8 mouse cellular contexts compared by ENCODE assay signal in genomic region chr5:121190836-121191583, GRCm38 (mm10). TPM values are rescaled to one million over a fixed set of nuclear protein-coding genes. Genes with fewer than 3 reads are reported as not detected.
DNase-seq lines count a peak whose midpoint lies in the region; ATAC-seq lines count a peak whose summit lies in the region.

Gene Ptpn11, minus strand, starts transcription at chr5:121191397.

- H3K9me3 ChIP-seq in midbrain, embryonic 11.5 days (ENCODE audit: control insufficient read depth, low read length) = no peaks in the 10 kb centered on the region

- intact Hi-C loops in gastrocnemius, postnatal 14 days (cut with DNase I; ENCODE audit: low total_unique reads) = no loop called here
- intact Hi-C loops in left cerebral cortex, postnatal 4 days (cut with DNase I) = no loop called here

- peaks cover 24% of the 10 kb centered on the region for H3K4me1 ChIP-seq in midbrain, embryonic 11.5 days (ENCODE audit: control insufficient read depth, insufficient read depth, low read length)

- DNase-seq in adrenal gland, adult 18-20 months (ENCODE audit: low spot score in 2 of 2) = peak; percentile 85 to 87
- DNase-seq in embryo, embryonic 10 days (ENCODE audit: low spot score) = peak; percentile 87
- DNase-seq in gastrocnemius, postnatal 14 days = peak; percentile 88
- DNase-seq in left cerebral cortex, postnatal 4 days = peak; percentile 90
- DNase-seq in midbrain, embryonic 11.5 days (ENCODE audit: low spot score, missing footprints) = peak; percentile 99
- peak; percentile 86 for DNase-seq in right cerebral cortex, postnatal 4 days
- peak; percentile 85 for DNase-seq in yolk sac, embryonic 10.5 days (ENCODE audit: low spot score)

- peak; percentile 86 for ATAC-seq in inflammation-experienced regulatory T-cells, adult 6 months
- peak; percentile 96 for ATAC-seq in midbrain, embryonic 11.5 days (ENCODE audit: low FRiP score)

- H3K27ac ChIP-seq in midbrain, embryonic 11.5 days (ENCODE audit: low read depth, low read length) = peak within 1 kb of the TSS; percentile 73

- WGBS in midbrain, embryonic 11.5 days = under 1% methylated on average over 88 of the region's 98 CpGs

- H3K36me3 ChIP-seq in midbrain, embryonic 11.5 days (ENCODE audit: control insufficient read depth, insufficient read depth, low read length) = no peaks in the 10 kb centered on the region

- peak within 1 kb of the TSS; percentile 66 for H3K4me2 ChIP-seq in midbrain, embryonic 11.5 days

- H3K27me3 ChIP-seq in midbrain, embryonic 11.5 days (ENCODE audit: control insufficient read depth, insufficient read depth, low read length) = no peaks in the 10 kb centered on the region

- H3K4me3 ChIP-seq in midbrain, embryonic 11.5 days (ENCODE audit: low read depth, low read length) = peak within 1 kb of the TSS; percentile 97

- H3K9ac ChIP-seq in midbrain, embryonic 11.5 days (ENCODE audit: low read length) = peak within 1 kb of the TSS; percentile 93

RNA-seq across cellular contexts. Expression of gene Ptpn11, which starts in this region (rescaled TPM):
- total RNA-seq in adrenal gland, adult 18-20 months (2021) = 100 to 1,000 TPM; 115 to 136 TPM
- 10 to 100 TPM; 62.2 to 62.4 TPM for total RNA-seq in gastrocnemius, postnatal 14 days (2021)
- 10 to 100 TPM in 2 of 3 experiments, 1 to 10 TPM in 1; 9.8 to 16.6 (median 13.3) TPM for polyA plus RNA-seq in inflammation-experienced regulatory T-cells, adult 6 months (2017; shearing (Covaris generic))
- total RNA-seq in left cerebral cortex, postnatal 4 days (2021) = 10 to 100 TPM; 74.1 to 76.3 TPM
- polyA plus RNA-seq in midbrain, embryonic 11.5 days (2014; fragmentation: Nextera tagmentation; extraction: Ambion mirVana) = 24.5 and 25.2 TPM in 2 replicates

Comparison
In these comparisons a context has a peak if more than half of its experiments do, and no peak if none do; other contexts are left out.
1. Peak in every context shown above with its lines: DNase-seq, ATAC-seq, H3K4me3 ChIP-seq and H3K27ac ChIP-seq.